Mouse (Mus musculus): ENCODE measurements around the gene Nckap5.

- TF ChIP-seq CTCF (IDR thresholded peaks at IDR 0.05; ENCODE audit: low read depth) (no peak), EP300 (IDR thresholded peaks at IDR 0.05; ENCODE audit: low read depth) (no peak)
Observed at GRCm38 (mm10) chr1:126832885-126833284, 2.3 kb upstream of the Nckap5 start.

Measured in liver, embryonic 14.5 days (tissue).